Mouse (Mus musculus) embryonic facial prominence, embryonic 14.5 days (tissue): ENCODE measurements at regions not wholly inside any gene's neighbourhood (a gene's known extent, or its start where the extent isn't known, plus 50 kb on each side); places are given as distances from the start of the nearest gene placed in this dataset.

Experiments
- ATAC-seq: fragments of 200-750 bp; cut with Nextera tagmentation; 2 replicates; pipeline ENCODE4 v1.8.0; 2017; ENCODE audit warnings: low read depth, moderate number of reproducible peaks, moderate TSS enrichment
- DNase-seq: peaks from one replicate; pipeline ENCODE4 v3.0.0-alpha.2; 2015; ENCODE audit warnings: low spot score
- H3K27ac ChIP-seq: fragments of 300-500 bp; sonication (generic); replicated peaks from 2 replicates; pipeline ENCODE4 v1.5.1; 2014; ENCODE audit warnings: low read depth, mild to moderate bottlenecking, low read length, moderate library complexity
- H3K27me3 ChIP-seq: fragments of 300-500 bp; sonication (generic); replicated peaks from 2 replicates; pipeline ENCODE4 v1.6.1; 2014; ENCODE audit warnings: low read length; ENCODE audit not compliant: control insufficient read depth, insufficient read depth
- H3K36me3 ChIP-seq: fragments of 300-500 bp; sonication (generic); 2 replicates; pipeline ENCODE4 v1.6.1; 2014; ENCODE audit warnings: low read length, mixed read lengths; ENCODE audit not compliant: control insufficient read depth, insufficient read depth
- H3K4me1 ChIP-seq: fragments of 300-500 bp; sonication (generic); 2 replicates; pipeline ENCODE4 v1.6.1; 2014; ENCODE audit warnings: antibody characterized with exemption, low read length; ENCODE audit not compliant: control insufficient read depth, insufficient read depth
- H3K4me2 ChIP-seq: fragments of 300-500 bp; sonication (generic); 2 replicates; pipeline ENCODE4 v1.6.1; 2014; ENCODE audit warnings: low read depth, mild to moderate bottlenecking, low read length, moderate library complexity, mixed read lengths
- H3K4me3 ChIP-seq: fragments of 300-500 bp; sonication (generic); 2 replicates; pipeline ENCODE4 v1.5.1; 2014; ENCODE audit warnings: low read depth, mild to moderate bottlenecking, low read length
- H3K9ac ChIP-seq: fragments of 300-500 bp; sonication (generic); 2 replicates; pipeline ENCODE4 v1.6.1; 2014; ENCODE audit warnings: low read depth, mild to moderate bottlenecking, low read length, moderate library complexity, mixed read lengths
- H3K9me3 ChIP-seq: fragments of 300-500 bp; sonication (generic); 2 replicates; pipeline ENCODE4 v1.6.1; 2016; ENCODE audit warnings: low read length; ENCODE audit not compliant: control insufficient read depth
- WGBS: fragments of 180-500 bp; shearing (Covaris S2); extraction: QIAGEN DNeasy Blood & Tissue Kit; methylation state at CpG from one replicate; pipeline ENCODE4 v1.1.7; 2014; 5-methylcytosine and 5-hydroxymethylcytosine counted together

DNA sequence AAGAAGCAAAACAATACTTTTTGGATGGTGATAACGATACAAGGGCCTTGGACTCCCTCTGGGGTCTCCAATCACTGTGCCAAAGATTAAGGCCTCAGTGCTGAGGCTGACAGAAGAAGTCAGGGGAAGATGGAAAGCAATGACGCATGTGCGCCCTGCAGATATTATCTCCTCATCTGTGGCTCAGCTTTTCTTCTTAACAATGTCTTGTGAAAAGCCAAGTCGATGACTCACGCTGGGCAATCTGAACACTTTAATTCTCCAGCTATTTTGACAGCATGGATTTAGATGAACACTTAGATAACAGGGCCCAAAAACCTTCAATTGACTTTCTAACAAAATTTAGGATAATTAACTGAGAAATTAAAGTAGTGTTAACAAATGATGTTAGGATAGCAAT, 155.7 kb upstream of the Cxcl12 start:
- no peak overlapping the region for H3K4me2 ChIP-seq
- ATAC-seq, result no peak
- no peaks in the 10 kb centered on the region for H3K36me3 ChIP-seq
- WGBS, result 74% methylated on average over 5 of the region's 5 CpGs
- no peak overlapping the region for H3K9ac ChIP-seq
- H3K4me1 ChIP-seq, result no peaks in the 10 kb centered on the region
- no peak for DNase-seq
- no peaks in the 10 kb centered on the region for H3K9me3 ChIP-seq
- no peak overlapping the region for H3K4me3 ChIP-seq
- no peaks in the 10 kb centered on the region for H3K27me3 ChIP-seq
- no peak overlapping the region for H3K27ac ChIP-seq

- no peak overlapping the region for H3K27ac ChIP-seq
- ATAC-seq (no peak), DNase-seq (no peak)
- no peaks in the 10 kb centered on the region for H3K4me1 ChIP-seq
- no peak overlapping the region for H3K4me3 ChIP-seq
- H3K4me2 ChIP-seq, result no peak overlapping the region
- no peak overlapping the region for H3K9ac ChIP-seq
- no peaks in the 10 kb centered on the region for H3K36me3 ChIP-seq
- H3K9me3 ChIP-seq, result no peaks in the 10 kb centered on the region
- no peaks in the 10 kb centered on the region for H3K27me3 ChIP-seq
- WGBS, result 65% methylated on average over 3 of the region's 3 CpGs
Measured at GRCm38 (mm10) chr6:117015461-117015860, 152.9 kb upstream of the Cxcl12 start.

GRCm38 (mm10) chr6:117021851-117022250, 146.5 kb upstream of the Cxcl12 start:
- no peak overlapping the region for H3K27ac ChIP-seq
- no peak overlapping the region for H3K4me3 ChIP-seq
- no peaks in the 10 kb centered on the region for H3K36me3 ChIP-seq
- 52% methylated on average over 10 of the region's 10 CpGs for WGBS
- no peaks in the 10 kb centered on the region for H3K9me3 ChIP-seq
- ATAC-seq (no peak), DNase-seq (no peak)
- H3K9ac ChIP-seq, result no peak overlapping the region
- H3K4me1 ChIP-seq, result no peaks in the 10 kb centered on the region
- no peak overlapping the region for H3K4me2 ChIP-seq
- H3K27me3 ChIP-seq, result no peaks in the 10 kb centered on the region

DNA sequence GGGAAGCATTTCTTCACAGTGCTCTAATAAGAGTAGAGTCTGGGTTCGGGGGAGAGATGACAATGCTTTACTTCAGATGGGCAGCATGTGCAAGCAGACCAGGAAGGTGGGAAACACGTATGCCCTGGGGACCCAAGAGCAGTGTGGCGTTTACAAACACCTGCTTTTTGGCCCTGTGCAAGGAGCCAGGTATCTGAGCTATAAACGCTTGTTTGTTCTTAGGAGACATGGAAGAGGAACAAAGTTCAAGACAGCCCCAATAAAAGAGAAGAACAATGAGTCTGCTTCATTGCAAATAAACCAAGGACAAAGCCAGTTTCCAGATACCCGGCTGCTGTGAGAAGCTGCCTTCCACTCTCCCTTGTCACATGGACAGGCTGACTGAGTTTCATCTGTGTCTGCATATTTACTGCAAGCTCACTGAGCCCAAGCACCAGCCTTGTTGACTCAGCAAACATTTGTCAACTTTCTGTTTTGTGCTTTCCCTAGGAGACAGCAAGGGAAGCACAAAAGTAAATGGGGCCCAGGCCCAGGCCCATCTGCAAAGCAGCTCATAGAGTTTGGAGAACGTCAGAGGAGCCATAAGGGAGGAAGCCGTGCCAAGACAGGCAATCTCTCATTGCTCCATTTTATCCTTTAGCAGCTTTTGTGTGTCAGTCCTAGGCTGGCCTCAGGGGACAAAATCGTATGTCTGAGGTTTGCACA, 136.1 kb upstream of the Cxcl12 start:
- H3K4me2 ChIP-seq, result no peak overlapping the region
- H3K27me3 ChIP-seq, result no peaks in the 10 kb centered on the region
- 50% methylated on average over 8 of the region's 8 CpGs for WGBS
- peaks cover 4% of the 10 kb centered on the region; the same call in 1 of the 2 replicates for H3K4me1 ChIP-seq
- H3K27ac ChIP-seq, result no peak overlapping the region; the same call in 1 of the 2 replicates
- no peak; the same call in 1 of the 2 replicates for ATAC-seq
- H3K4me3 ChIP-seq, result no peak overlapping the region
- DNase-seq, result peak; percentile 70
- H3K9me3 ChIP-seq, result no peaks in the 10 kb centered on the region
- H3K36me3 ChIP-seq, result no peaks in the 10 kb centered on the region
- no peak overlapping the region for H3K9ac ChIP-seq

- H3K4me2 ChIP-seq, result no peak overlapping the region
- no peaks in the 10 kb centered on the region for H3K9me3 ChIP-seq
- H3K9ac ChIP-seq, result no peak overlapping the region
- WGBS, result 78% methylated on average over 2 of the region's 2 CpGs
- H3K4me3 ChIP-seq, result no peak overlapping the region
- H3K27me3 ChIP-seq, result no peaks in the 10 kb centered on the region
- H3K4me1 ChIP-seq, result no peaks in the 10 kb centered on the region
- ATAC-seq, result no peak
- no peak for DNase-seq
- no peak overlapping the region for H3K27ac ChIP-seq
- no peaks in the 10 kb centered on the region for H3K36me3 ChIP-seq
Measured at GRCm38 (mm10) chr6:117043744-117044143, 124.6 kb upstream of the Cxcl12 start.

- no peaks in the 10 kb centered on the region for H3K4me1 ChIP-seq
- no peaks in the 10 kb centered on the region for H3K27me3 ChIP-seq
- H3K36me3 ChIP-seq, result no peaks in the 10 kb centered on the region
- no peak for DNase-seq
- ATAC-seq, result no peak
- H3K9me3 ChIP-seq, result no peaks in the 10 kb centered on the region
- no peak overlapping the region for H3K4me2 ChIP-seq
- no peak overlapping the region for H3K9ac ChIP-seq
- H3K4me3 ChIP-seq, result no peak overlapping the region
- H3K27ac ChIP-seq, result no peak overlapping the region
- WGBS, result 63% methylated on average over 14 of the region's 14 CpGs
Measured at GRCm38 (mm10) chr6:117049459-117050010, 118.8 kb upstream of the Cxcl12 start.

GRCm38 (mm10) chr6:117060688-117061087, 107.6 kb upstream of the Cxcl12 start:
- Histone ChIP-seq H3K9ac (no peak overlapping the region), H3K4me3 (no peak overlapping the region), H3K4me1 (peaks cover 7% of the 10 kb centered on the region; the same call in 1 of the 2 replicates), H3K4me2 (no peak overlapping the region), H3K9me3 (no peaks in the 10 kb centered on the region), H3K27me3 (no peaks in the 10 kb centered on the region), H3K27ac (no peak overlapping the region), H3K36me3 (no peaks in the 10 kb centered on the region)
- ATAC-seq, result no peak
- WGBS, result 78% methylated on average over 3 of the region's 3 CpGs
- DNase-seq, result peak; percentile 27

DNA sequence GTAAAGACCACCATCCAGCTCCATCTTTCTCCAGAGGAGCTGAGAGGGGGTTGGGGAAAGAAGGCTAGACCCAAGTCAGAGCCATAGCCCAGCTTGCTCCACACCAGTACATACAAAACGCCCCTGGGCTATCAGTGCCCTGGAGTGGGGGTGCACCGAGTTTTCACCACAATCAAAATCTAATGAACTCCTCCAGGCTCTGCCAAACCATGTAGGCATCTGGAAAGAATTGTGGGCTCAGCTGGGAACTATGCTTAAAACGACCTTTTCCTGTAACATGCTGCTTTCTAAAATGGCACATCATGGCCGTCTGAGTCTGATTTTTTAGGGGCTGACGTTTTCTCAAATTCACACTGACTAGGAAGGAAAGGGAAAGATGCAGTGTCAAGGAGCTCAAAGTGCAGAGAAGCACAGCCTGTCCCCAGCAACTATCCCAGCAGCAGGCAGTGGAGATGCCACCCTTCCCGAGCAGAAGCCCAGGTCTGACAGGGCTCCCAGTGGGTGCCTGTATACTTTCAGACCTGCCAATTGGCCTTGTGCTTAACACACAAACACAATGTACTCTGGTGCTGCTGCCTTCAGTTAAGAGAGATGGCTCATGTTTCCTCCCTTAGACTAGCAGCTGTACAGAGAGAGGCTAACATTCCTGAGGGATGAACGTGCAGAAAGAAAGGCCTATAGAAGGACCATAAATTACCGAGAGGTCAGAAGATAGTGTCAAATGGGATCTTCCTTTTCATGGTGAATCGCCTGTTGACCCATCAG, 100.6 kb upstream of the Cxcl12 start:
- Histone ChIP-seq H3K4me2 (no peak overlapping the region), H3K9me3 (no peaks in the 10 kb centered on the region), H3K9ac (no peak overlapping the region), H3K4me3 (no peak overlapping the region), H3K27me3 (no peaks in the 10 kb centered on the region), H3K4me1 (peaks cover 17% of the 10 kb centered on the region), H3K27ac (peak overlapping the region; percentile 69), H3K36me3 (no peaks in the 10 kb centered on the region)
- peak; percentile 82 for DNase-seq
- WGBS, result 23% methylated on average over 9 of the region's 9 CpGs
- ATAC-seq, result peak; percentile 44; the same call in 1 of the 2 replicates
